Mouse (Mus musculus): ENCODE measurements at regions not wholly inside any gene's neighbourhood (a gene's known extent, or its start where the extent isn't known, plus 50 kb on each side); places are given as distances from the start of the nearest gene placed in this dataset.

DNA sequence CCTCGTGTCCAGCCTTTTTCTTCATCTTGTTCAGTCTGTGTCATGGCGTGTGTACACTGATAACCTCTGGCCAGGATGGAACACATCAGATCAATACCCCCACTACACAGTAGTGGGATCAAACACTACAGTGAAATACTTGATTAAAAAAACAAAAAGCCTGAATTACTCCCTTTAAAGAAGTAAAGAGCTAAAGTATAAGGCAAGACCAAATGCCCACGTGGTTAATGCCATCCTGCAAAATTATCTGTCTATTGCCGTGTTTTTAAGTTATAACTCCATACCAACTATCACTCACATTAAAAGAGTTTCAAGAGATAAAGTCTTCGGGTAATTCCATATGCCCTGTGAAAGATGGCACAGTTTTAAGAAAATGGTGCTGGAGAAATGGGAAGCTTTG, 198.6 kb upstream of the Hnrnpa3 start:
- DNase-seq = no peak

DNA sequence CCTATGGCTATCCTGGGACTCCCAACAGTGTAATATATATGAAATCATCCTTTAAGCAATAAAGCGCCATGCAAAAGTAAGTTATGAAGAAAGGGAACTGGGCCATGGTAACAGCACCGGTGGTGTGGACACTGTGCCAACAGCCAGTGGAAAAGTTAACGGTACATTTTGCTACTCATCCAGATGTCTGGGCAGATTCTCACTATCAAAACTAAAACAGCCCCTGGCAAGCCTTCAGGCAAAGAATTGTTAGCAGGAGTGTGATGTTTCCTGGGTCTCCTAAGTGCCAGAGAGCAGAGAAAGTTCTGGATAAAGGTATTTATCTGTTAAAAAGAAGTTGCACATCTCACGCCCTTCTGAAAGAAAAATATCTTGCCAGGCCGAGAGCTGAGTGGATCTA, 198.0 kb upstream of the Hnrnpa3 start:
- no peak for DNase-seq

DNA sequence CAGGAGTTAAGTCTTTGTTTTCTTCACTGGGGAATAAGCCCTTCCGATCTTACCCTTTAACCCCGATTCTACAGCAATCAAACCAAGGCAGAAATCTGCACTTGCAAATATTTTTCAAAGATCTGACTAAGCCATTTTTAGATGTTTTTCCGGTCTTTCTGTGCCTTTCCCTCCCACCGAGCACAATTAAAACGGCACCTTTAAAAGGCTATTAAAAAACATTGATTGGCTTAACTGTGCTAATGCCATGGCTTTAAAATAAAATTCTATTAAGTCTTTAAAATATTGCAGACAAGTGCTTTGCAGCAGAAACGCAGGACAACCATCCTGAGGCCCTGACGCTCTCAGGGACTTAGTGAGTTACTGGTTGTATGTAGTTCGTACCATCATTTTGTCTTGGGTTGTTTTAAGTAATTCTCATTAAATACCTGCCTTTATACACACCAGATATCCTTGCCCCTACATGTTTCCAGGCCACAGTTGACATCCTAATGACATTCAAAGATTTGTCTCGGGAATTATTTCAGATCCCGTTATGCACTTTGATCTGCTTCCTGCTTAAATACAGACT, 197.6 kb upstream of the Hnrnpa3 start:
- no peak for DNase-seq

DNA sequence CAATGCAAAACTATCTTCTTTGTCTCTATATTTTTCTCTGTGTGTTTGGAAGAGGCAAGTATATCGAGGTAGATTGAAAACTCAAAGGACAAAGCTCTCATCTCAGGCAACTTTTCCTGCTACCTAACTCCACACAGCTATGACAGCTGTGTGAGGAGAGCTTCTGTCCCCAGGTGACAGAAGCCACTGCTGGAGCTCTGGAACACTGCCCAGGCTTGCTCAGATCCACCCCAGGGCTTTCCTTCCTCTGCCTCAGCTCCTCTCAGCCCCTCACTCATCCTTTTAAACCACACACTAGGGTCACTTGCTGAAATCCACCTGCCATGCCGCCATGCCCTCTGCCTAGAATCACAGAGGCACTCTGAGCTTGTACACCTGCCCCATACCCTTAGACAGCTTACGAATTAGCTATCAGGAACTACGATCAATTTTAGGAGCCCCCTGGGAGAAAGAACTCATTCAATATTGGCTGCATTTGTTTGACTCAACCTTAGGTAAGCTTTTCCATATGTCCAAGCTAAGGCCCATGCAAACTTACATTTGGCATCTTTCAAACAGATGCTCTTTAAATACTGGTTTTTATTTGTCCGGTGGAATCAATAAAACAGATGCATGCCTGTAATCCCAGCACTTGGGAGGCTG, 196.9 kb upstream of the Hnrnpa3 start:
- no peak for DNase-seq

DNA sequence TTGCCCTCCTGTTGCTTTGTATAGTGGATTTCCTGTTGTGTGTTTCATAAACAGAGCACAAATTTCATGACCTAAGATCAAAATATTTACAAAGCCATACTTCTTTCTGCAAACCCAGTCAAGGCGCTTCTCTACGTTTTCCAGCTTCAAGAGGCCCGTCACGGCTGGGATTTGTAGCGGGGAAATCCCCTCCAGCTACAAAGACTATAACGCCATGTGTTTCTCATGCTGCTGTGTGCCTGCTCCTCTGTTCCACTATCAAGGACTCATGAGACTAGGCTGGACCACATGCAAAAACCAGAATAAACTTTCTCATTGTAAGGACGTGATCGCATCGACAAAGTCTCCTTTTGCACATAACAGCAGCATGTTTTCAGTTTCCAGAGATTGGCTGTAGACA, 196.0 kb upstream of the Hnrnpa3 start:
- no peak for DNase-seq

DNA sequence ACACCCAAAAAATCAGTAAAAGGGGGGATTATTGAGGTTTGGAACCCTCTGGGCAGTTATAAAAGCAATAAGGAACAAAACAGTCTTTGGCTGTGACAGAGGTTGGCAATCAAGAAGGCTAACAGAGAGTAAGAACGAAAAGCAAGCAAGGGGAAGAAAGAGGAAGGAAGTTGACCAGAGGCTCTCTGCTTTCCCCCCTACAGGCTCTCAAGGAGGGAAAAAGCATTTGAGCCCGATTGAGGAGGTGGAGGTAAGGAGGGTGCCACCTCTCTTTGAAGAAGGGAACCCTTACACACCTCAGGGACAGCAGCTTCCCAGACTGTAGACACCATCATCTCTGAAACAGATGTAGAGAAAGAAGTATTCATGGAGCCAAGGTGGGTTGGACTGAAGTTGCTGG, 194.6 kb upstream of the Hnrnpa3 start:
- no peak for DNase-seq

DNA sequence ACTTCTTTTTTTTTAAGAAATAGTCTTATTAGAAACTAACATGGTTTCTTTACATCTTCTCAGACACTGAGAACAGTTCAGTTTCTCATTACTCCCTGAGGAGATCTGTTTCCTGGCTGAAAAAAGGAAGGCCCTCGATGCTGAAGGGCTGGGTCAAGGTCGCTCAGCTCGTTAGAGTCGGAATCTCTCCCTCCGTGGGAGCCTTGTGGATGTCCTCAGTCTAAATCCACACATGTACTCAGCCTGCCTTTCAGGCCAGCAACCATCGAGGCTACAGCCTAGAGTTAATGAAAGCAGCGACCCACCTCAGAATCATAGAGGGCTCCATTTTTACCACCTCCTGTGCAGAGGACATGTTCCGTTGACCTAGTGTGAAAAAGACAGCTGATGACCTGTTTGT, 190.2 kb upstream of the Hnrnpa3 start:
- no peak for DNase-seq

DNA sequence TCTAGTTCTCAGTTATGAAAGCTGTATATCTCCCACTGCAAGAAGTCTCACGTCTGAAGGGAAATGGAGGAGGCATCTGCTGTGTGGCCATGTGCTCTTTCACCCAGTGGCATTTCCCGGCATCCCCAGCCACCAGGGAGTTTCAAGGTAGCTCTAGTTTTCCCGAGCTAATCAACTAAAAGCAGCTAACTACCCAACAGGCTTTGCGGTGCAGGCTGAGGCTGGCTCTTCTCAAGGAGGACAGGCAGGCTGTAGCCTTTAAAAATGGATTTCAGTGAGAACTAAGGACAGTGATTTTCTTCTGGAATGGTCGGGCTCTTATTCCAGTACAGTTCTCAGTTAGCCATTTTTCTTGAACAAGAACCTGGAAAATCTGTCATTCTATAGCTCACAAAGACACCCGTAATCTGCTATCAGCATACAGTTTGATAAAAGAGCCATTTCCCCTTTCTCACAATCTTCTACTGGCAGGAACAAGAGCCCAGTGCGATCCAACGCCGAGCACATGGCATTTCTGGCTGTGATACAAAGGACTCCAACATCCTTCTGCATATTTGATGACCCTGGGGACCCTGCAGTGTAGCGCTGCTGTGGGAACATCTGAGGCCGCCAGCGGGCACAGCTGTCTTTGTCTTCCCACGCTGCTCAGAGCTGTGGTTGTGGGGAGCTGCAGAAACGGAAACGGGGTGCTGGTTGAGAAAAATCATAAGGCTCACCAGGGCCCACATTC, 188.9 kb upstream of the Hnrnpa3 start:
- DNase-seq = no peak

DNA sequence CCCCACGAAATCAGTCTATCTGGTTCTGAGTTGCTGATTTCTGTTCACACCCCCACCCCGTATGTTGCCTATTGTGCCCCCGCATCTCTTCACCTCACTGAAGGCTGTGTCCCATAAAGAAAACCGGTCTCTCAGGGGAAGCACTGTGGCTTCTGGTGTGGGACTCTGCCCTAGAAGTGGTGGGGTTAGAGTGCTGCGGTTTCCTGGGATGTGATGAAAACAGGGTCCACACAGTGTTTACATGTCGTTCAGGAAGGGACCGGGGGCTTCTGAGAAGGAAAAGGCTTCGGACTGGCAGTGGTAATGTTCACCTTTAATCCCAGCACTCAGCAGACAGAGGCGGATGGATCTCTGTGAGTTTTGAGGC, 188.4 kb upstream of the Hnrnpa3 start:
- DNase-seq = no peak

DNA sequence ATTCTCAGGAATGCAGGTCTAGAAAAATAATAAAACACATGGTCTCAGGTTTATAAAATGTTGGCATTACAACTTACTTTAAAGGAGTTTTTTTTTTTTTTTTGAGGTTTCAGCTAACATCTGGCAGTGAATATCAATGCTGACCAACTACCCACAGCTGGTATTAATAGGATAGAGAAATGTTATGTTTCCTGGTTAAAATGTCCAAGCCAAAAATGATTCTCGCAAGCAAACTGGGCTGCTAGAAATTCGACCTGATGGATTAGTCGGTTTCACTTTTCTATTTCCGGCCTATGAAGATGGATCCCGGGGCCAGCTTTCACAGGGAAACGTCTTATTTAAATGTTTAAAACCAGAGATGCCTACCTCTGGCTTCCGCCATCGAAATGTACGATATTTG, 186.6 kb upstream of the Hnrnpa3 start:
- DNase-seq = no peak

DNA sequence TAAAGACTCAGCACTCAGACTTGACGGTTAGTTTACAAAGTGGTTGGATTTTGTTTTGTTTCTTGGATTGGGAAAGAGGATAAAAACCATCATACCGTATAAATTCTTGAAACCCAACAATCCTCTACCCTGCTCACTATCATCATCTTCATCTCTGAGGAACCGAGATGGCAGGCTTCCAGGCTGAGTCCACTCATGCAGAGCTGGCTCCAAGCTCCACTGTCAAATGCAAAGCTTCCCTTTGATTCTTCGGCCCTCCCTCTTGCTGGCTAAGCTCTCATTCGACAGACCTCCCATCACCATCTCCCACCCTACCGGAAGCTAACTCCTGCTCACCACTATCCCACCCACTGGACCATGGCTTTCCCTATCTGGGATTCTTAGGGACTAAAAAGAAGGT, 184.6 kb upstream of the Hnrnpa3 start:
- no peak for DNase-seq

DNA sequence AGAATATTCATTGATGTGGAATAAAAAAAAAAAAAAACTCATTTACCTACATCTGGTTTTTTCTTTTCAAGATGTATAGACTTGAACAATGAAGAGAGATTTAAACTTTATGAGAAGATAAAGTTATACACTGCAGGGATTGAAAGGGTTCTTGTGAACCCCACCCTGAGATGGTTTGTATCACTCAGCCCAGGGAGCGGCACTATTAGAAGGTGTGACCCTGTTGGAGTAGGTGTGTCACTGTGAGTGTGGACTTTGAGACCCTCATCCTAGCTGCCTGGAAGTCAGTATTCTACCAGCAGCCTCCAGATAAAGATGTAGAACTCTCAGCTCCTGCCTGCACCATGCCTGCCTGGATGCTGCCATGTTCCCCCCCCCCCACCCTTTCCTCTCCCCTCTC, 182.7 kb upstream of the Hnrnpa3 start:
- DNase-seq = no peak

DNA sequence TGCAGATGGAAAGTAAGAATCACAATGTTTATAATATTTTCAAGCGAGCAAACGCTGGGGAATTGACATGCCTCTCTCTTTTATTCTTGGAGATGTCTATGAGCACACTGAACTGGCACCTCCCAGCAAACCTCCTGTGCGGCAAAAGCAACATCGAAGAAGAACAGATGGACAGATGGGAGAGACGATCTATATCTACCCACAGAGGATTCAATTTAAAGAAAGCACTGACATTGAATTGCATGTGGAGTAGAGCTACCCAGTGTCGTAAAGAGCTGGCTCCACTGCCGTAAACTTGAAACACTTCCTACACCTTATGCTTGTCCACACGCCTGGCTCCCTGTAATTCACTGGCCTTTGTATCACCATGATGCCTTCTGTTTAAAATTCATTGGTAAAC, 182.0 kb upstream of the Hnrnpa3 start:
- DNase-seq = no peak

DNA sequence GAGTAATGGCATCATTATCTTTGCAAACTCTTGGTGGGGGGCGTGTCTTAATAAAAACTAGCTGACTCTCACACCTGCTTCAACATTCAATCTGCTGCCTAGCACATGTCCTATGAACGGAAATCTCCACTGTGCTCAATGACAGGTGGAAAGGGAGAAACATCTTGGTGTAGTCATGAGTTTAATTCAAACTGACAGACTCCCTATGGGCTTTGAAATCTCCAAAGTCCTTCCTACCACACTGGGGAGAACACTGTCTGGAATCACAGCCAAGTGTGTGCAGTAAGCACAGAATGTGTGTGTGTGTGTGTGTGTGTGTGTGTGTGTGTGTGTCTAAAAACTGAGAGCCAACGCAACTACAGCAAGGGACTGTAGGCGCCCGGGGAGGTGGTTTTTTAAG, 179.5 kb upstream of the Hnrnpa3 start:
- DNase-seq = no peak

DNA sequence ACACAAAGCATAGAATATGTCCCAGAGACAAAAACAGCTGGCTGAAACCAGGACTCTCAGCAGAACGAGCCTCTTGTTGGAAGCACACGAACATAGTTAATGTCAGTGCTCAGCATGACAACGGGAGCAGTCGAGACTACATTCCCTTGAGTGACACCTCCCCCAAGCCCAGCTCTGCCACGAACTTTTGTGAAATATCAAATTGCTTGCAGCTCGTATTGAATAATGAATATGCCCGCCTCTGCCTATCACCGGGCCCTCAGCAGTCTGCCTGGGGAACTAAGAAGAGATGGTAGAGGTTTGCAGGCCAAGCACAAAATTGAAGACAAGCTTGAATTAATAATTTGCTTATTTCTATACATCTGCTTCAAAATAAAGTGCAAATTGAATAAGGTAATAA, 177.2 kb upstream of the Hnrnpa3 start:
- no peak for DNase-seq

DNA sequence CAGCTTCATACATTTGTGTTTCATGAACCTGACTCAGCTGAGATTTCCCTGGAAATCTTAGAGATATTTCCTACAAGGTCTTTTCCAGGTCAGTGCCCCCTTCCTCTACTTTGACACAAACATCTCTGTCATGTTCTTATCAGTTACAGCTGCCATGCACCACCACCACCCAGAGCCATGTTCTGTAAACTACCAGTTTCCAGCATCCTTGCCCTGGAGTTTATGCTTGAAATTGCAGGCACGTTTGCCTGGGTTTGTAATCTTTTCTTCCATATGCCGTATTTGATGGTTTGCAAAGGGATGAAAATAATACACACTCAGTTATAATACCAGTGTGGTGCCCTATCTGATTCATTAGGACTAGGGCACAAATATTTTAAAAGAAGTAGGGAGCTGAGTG, 176.6 kb upstream of the Hnrnpa3 start:
- DNase-seq = no peak

DNA sequence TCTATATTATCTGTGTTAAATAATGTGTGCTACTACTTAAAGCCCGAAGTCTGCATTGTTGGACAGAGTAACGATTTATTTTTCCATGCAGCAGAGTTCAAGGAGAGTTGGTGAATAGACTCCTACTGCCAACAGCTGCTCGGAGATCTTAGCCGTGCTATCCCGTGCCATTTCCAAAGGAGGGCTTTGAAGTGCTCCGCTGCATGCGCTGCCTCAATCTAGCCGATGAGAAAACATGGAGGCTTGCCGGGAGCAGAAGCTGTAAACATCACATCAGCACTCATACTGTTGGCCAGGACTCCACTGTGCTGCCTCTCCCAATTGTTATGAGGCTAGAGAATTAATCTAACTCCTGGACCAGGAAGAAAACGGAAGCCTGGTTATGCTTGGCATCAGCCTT, 174.1 kb upstream of the Hnrnpa3 start:
- DNase-seq = no peak

DNA sequence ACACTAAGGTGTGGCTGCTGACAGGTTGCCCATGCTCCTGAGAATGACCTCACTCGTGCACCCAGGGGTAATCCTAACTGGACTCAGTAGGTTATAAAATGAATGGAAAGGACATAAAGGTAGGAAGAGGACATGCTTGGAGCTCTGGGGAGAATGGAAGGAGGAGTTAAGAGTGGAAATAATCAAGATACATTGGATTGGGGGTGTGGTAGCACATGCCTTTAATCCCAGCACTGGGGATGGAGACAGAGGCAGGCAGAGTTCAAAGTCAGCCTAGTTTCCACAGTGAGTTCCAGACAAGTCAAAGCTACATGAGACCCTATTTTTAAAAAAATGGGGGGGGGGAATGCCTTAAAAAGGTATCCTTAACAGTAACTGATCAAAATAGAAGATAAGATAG, 167.9 kb upstream of the Hnrnpa3 start:
- no peak for DNase-seq

DNA sequence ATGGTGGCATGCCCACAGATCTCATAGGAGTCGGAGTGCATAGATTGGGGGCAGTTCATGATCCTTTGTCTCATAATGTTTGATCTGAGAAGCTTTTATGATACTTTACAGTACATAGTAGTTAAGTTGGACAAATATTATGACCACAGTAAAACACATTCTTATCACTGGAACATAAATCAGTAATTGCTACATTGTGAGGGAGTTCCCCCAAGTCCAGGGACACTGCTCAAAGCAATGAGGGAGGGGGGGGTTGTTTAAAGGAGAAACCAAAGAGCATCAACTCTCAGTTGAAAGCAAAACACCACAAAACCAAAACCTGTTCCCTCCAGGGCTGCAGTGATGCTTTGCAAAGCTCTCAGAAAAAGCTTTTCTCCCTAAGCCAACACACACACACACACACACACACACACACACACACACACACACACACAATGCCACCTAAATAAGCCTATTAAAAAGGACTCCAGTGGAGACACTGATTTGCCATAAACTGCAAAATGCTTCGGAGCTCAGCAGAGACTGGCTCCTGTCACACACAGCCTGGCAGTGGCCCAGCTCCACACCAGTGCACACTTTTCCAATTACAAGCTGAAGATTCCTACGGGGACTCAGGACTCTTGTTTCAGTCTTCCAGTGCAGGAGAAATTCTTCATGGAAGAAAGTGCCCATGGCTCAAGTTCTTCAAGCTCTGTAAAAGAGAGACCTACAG, 167.1 kb upstream of the Hnrnpa3 start:
- peak in 1 of 2 experiments; percentile 10 for DNase-seq

DNA sequence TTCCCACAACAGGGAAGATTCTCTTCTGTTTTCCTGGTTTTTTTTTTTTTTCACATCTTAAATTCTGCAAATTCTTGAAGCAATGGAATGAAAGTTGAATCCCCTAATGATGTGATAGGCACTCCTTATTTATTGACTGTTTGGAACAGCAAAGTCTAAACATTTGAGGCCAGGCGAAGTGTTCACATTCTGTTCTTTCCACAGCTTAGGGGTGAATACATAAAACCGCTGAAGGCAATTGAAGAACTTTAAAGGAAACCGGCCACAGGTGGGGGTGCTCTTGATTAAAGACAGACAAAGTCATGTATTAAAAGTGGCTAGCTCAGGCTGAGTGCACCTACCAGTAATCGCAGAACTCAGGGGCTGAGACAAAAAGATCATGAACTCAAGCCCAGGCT, 166.6 kb upstream of the Hnrnpa3 start:
- no peak for DNase-seq

DNA sequence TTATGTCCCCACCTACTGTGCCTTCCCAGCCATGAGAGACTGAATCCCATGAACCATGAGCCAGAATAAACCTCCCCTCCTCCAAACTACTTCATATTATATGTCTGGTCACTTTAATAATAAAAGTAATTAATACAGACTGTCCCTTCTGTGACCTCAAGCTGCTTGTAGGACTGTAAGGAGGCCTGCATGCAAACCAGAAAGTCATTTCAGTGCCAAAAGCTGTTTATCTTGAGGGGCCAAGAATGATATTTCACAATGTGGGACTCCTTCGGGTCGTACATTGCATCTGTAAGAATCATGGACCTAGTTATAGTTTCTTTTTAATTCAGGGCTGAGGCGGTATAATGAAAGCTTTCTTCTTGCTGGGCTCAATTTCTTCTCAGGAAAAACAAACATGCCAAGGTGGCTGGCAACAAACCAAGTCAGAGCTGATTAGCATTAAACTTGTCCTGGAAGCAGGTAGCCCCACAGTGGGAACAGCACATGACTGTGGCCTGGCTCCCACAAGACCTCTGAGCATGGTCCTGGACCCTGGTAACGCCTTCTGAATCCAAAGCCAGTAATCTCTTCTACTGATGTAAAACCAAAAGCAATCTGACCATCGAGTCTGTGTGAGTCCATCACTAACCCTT, 162.3 kb upstream of the Hnrnpa3 start:
- no peak for DNase-seq

DNA sequence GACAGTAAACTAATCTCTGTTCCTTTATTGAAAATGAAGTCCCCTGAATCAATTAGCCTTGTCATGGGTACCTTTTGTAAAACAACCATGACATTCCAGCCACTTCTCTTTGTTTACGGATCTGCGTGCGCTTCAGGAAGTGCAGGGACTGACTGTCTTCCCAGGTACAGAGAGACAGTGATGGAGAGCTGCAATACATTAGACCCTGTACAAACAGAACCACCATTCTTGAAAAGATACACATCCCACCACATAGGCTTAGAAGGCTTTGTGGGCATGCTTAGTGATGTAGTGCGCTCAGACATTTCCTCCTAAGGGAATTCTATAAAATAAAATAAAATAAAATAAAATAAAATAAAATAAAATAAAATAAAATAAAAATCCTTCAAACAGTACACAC, 148.8 kb upstream of the Hnrnpa3 start:
- DNase-seq = no peak

DNA sequence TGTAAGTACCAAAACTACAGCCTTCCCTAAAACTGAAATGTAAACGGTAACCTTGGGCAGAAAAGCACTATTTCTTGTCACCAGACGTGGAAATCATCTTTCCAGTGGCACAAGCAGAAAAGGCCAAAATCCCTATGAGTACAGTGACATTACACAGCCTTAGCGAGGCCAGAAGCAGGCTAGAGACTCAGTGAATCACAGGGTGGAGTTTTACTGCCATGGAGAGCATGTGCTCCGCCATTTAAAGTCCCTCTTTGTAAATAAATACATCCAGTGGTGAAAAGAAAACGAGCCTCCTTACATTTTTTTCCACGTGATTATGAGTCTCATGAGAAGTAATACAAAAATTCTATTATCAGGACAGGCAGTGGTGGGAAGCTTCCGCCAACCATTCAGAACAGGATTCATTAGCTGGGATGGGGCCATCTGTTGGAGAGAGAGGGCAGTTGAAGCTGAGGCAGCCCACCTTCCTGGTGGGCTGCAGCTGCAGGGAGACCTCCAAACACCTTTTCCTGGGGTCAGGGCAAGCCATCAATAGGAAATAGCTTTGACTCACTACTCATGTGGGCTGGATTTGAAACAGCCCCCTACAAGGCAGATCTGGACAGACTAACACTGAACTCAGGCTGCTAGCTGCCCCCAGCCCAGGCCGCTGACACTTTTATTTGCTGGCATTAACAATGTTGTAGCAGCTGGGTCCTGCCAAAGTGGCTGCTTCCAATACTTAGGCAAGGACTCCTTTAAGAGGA, 146.5 kb upstream of the Hnrnpa3 start:
- no peak for DNase-seq

All from cerebellum, postnatal 36 days (tissue).